Mouse (Mus musculus) olfactory bulb, adult 2 months (tissue): ENCODE results near the gene Wdsub1.

Source experiments
- CTCF ChIP-seq: fragments of 200-500 bp; IDR thresholded peaks from 2 replicates; pipeline ENCODE4 v1.5.1; 2012; ENCODE audit warnings: low read depth, mild to moderate bottlenecking, low read length, moderate library complexity; ENCODE audit not compliant: insufficient read depth
- POLR2A ChIP-seq: fragments of 200-500 bp; IDR thresholded peaks from 2 replicates; pipeline ENCODE4 v1.6.1; 2012; ENCODE audit warnings: mild to moderate bottlenecking, low read depth, low read length, moderate library complexity; ENCODE audit not compliant: insufficient read depth

DNA sequence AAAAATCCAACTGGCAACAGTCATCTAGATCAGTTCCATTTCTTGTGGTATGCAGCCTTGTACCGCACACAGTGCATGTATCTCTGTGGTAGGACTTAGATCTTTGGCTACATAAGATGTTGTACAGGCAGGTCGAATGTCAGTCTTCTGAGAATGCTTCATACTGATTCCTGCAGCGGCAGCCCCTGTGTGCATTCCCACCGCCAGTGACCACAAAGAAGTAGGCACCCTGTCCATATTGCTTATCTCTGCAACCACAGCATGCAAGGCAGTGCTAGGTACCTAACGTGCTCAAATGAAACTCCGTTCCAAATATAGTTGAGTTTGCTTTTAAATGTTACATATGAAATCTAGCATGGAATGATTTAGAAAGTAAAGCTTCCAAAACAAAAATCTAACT, 987 bp downstream of the Wdsub1 start:
- TF ChIP-seq CTCF: no peak
- TF ChIP-seq POLR2A: no peak
